ENCODE assay signal across 8 mouse cellular contexts in genomic region chr17:12858072-12858471, GRCm38 (mm10). TPM values are rescaled to one million over a fixed set of nuclear protein-coding genes. Genes with fewer than 3 reads are reported as not detected.
DNase-seq lines count a peak whose midpoint lies in the region; ATAC-seq and TF ChIP-seq lines count a peak whose summit lies in the region.

No protein-coding gene starts in this region.

- H3K9me3 ChIP-seq in forebrain, embryonic 14.5 days (replicated peaks; ENCODE audit: control insufficient read depth, low read length), result no peaks in the 10 kb centered on the region
- no peaks in the 10 kb centered on the region for H3K9me3 ChIP-seq in forebrain, embryonic 11.5 days (ENCODE audit: control insufficient read depth, low read length)
- H3K9me3 ChIP-seq in liver, postnatal 0 days (ENCODE audit: low read length), result no peaks in the 10 kb centered on the region
- no peaks in the 10 kb centered on the region for H3K9me3 ChIP-seq in liver, embryonic 11.5 days (ENCODE audit: control insufficient read depth, low read length)
- no peaks in the 10 kb centered on the region for H3K9me3 ChIP-seq in stomach, postnatal 0 days (ENCODE audit: control insufficient read depth, low read length)

- H3K4me1 ChIP-seq in forebrain, embryonic 14.5 days (ENCODE audit: control insufficient read depth, insufficient read depth, low read length), result no peaks in the 10 kb centered on the region
- H3K4me1 ChIP-seq in forebrain, embryonic 11.5 days (replicated peaks; ENCODE audit: control insufficient read depth, insufficient read depth, low read length), result no peaks in the 10 kb centered on the region
- no peaks in the 10 kb centered on the region for H3K4me1 ChIP-seq in liver, postnatal 0 days (ENCODE audit: insufficient read depth)
- H3K4me1 ChIP-seq in liver, embryonic 11.5 days (replicated peaks; ENCODE audit: control insufficient read depth, insufficient read depth, low read length), result no peaks in the 10 kb centered on the region
- no peaks in the 10 kb centered on the region for H3K4me1 ChIP-seq in stomach, postnatal 0 days (replicated peaks; ENCODE audit: control insufficient read depth, insufficient read depth)

- H3K36me3 ChIP-seq in forebrain, embryonic 14.5 days (ENCODE audit: control insufficient read depth, insufficient read depth, low read length), result no peaks in the 10 kb centered on the region
- no peaks in the 10 kb centered on the region for H3K36me3 ChIP-seq in forebrain, embryonic 11.5 days (ENCODE audit: control insufficient read depth, insufficient read depth, low read length)
- H3K36me3 ChIP-seq in liver, postnatal 0 days (replicated peaks; ENCODE audit: insufficient read depth, low read length), result no peaks in the 10 kb centered on the region
- no peaks in the 10 kb centered on the region for H3K36me3 ChIP-seq in liver, embryonic 11.5 days (ENCODE audit: control insufficient read depth, insufficient read depth, low read length)
- no peaks in the 10 kb centered on the region for H3K36me3 ChIP-seq in stomach, postnatal 0 days (ENCODE audit: control insufficient read depth, insufficient read depth, low read length)

- peak; percentile 39; the same call in 1 of the 2 replicates for TF ChIP-seq CTCF in liver, postnatal 0 days (IDR thresholded peaks at IDR 0.05; ENCODE audit: low read depth)
- TF ChIP-seq CTCF in brain, embryonic 14.5 days (IDR thresholded peaks at IDR 0.05; ENCODE audit: borderline replicate concordance, extremely low read depth, insufficient read depth, insufficient read length), result peak; percentile 14; the same call in 1 of the 2 replicates
- TF ChIP-seq CTCF in stomach, postnatal 0 days (IDR thresholded peaks at IDR 0.05; ENCODE audit: low read depth), result peak; percentile 66

- H3K27me3 ChIP-seq in forebrain, embryonic 14.5 days (replicated peaks; ENCODE audit: control insufficient read depth, insufficient read depth, low read length), result no peaks in the 10 kb centered on the region
- H3K27me3 ChIP-seq in forebrain, embryonic 11.5 days (ENCODE audit: control insufficient read depth, insufficient read depth, low read length), result no peaks in the 10 kb centered on the region
- H3K27me3 ChIP-seq in liver, postnatal 0 days (ENCODE audit: insufficient read depth, low read length), result no peaks in the 10 kb centered on the region
- H3K27me3 ChIP-seq in liver, embryonic 11.5 days (replicated peaks; ENCODE audit: control insufficient read depth, insufficient read depth, low read length), result no peaks in the 10 kb centered on the region
- no peaks in the 10 kb centered on the region for H3K27me3 ChIP-seq in stomach, postnatal 0 days (ENCODE audit: control insufficient read depth, insufficient read depth, low read length)

- H3K9ac ChIP-seq in forebrain, embryonic 14.5 days (ENCODE audit: low read length), result no peak overlapping the region
- H3K9ac ChIP-seq in forebrain, embryonic 11.5 days (ENCODE audit: low read length), result no peak overlapping the region
- no peak overlapping the region for H3K9ac ChIP-seq in liver, postnatal 0 days (replicated peaks)
- H3K9ac ChIP-seq in liver, embryonic 11.5 days (ENCODE audit: low read depth, low read length), result no peak overlapping the region
- H3K9ac ChIP-seq in stomach, postnatal 0 days (ENCODE audit: low read length), result no peak overlapping the region

- ATAC-seq in forebrain, embryonic 14.5 days, result no peak
- ATAC-seq in forebrain, embryonic 11.5 days (replicated peaks; ENCODE audit: low FRiP score), result no peak
- ATAC-seq in liver, postnatal 0 days, result no peak
- no peak for ATAC-seq in liver, embryonic 11.5 days (replicated peaks; ENCODE audit: low FRiP score)
- no peak for ATAC-seq in stomach, postnatal 0 days (ENCODE audit: low FRiP score, low TSS enrichment)

- 42% methylated on average over 4 of the region's 4 CpGs for WGBS in forebrain, embryonic 14.5 days
- WGBS in forebrain, embryonic 11.5 days, result 49% methylated on average over 4 of the region's 4 CpGs
- 34% methylated on average over 4 of the region's 4 CpGs for WGBS in liver, postnatal 0 days (ENCODE audit: insufficient replicate concordance)
- 39% methylated on average over 4 of the region's 4 CpGs for WGBS in liver, embryonic 11.5 days
- WGBS in stomach, postnatal 0 days, result 48% methylated on average over 4 of the region's 4 CpGs

- TF ChIP-seq POLR2A in brain, embryonic 14.5 days (IDR thresholded peaks at IDR 0.05; ENCODE audit: borderline replicate concordance, extremely low read depth, insufficient read depth, insufficient read length, poor library complexity, severe bottlenecking), result no peak

- TF ChIP-seq EP300 in liver, postnatal 0 days (IDR thresholded peaks at IDR 0.05; ENCODE audit: low read depth), result no peak
- TF ChIP-seq EP300 in stomach, postnatal 0 days (optimal IDR thresholded peaks at IDR 0.05), result no peak

- H3K4me2 ChIP-seq in forebrain, embryonic 14.5 days (ENCODE audit: low read length), result no peak overlapping the region
- no peak overlapping the region for H3K4me2 ChIP-seq in forebrain, embryonic 11.5 days (ENCODE audit: low read depth, low read length, severe bottlenecking)
- no peak overlapping the region for H3K4me2 ChIP-seq in liver, postnatal 0 days (ENCODE audit: low read depth, low read length)
- no peak overlapping the region for H3K4me2 ChIP-seq in liver, embryonic 11.5 days
- no peak overlapping the region for H3K4me2 ChIP-seq in stomach, postnatal 0 days (replicated peaks; ENCODE audit: low read depth)

- DNase-seq in forebrain, embryonic 14.5 days (ENCODE audit: low spot score), result peak; percentile 40
- DNase-seq in forebrain, embryonic 11.5 days (ENCODE audit: low spot score), result no peak
- no peak for DNase-seq in liver, postnatal 0 days
- no peak for DNase-seq in liver, embryonic 11.5 days (ENCODE audit: low spot score)
- no peak for DNase-seq in brain, embryonic 14.5 days (ENCODE audit: low read depth)
- DNase-seq in stomach, postnatal 0 days (ENCODE audit: low spot score), result no peak
- no peak for DNase-seq in testis, postnatal 14 days (ENCODE audit: low spot score)
- no peak for DNase-seq in urinary bladder, postnatal 36 days (ENCODE audit: low spot score in 2 of 2)

- no peak overlapping the region for H3K4me3 ChIP-seq in forebrain, embryonic 14.5 days (ENCODE audit: low read depth, low read length)
- H3K4me3 ChIP-seq in forebrain, embryonic 11.5 days (ENCODE audit: low read depth, low read length), result no peak overlapping the region
- no peak overlapping the region for H3K4me3 ChIP-seq in liver, postnatal 0 days (ENCODE audit: low read depth, low read length)
- H3K4me3 ChIP-seq in liver, embryonic 11.5 days (ENCODE audit: low read depth, low read length), result no peak overlapping the region
- no peak overlapping the region for H3K4me3 ChIP-seq in stomach, postnatal 0 days (ENCODE audit: low read depth, low read length)

- no peak overlapping the region for H3K27ac ChIP-seq in forebrain, embryonic 14.5 days (ENCODE audit: low read depth, low read length)
- no peak overlapping the region for H3K27ac ChIP-seq in forebrain, embryonic 11.5 days (ENCODE audit: low read depth, low read length)
- no peak overlapping the region for H3K27ac ChIP-seq in liver, postnatal 0 days (ENCODE audit: low read depth)
- no peak overlapping the region for H3K27ac ChIP-seq in liver, embryonic 11.5 days (ENCODE audit: low read depth, low read length)
- no peak overlapping the region for H3K27ac ChIP-seq in stomach, postnatal 0 days (replicated peaks)

RNA-seq across cellular contexts. Expression of gene Mas1, which starts 9.9 kb away (rescaled TPM):
- 0.43 TPM in 1 of 2 replicates, not detected in the other for polyA plus RNA-seq in forebrain, embryonic 14.5 days (2014; fragmentation: Nextera tagmentation; extraction: Ambion mirVana)
- 0.29 TPM in 1 of 2 replicates, not detected in the other for polyA plus RNA-seq in forebrain, embryonic 11.5 days (2014; fragmentation: Nextera tagmentation; extraction: Ambion mirVana)
- 0.12 and 0.28 TPM in 2 replicates for polyA plus RNA-seq in liver, postnatal 0 days (2015; fragmentation: Nextera tagmentation; extraction: Ambion mirVana)
- 0.25 and 0.36 TPM in 2 replicates for polyA plus RNA-seq in liver, embryonic 11.5 days (2014; fragmentation: Nextera tagmentation; extraction: Ambion mirVana)
- polyA plus RNA-seq in brain, embryonic 14.5 days (2012; rRNA removed), result 0.07 and 0.08 TPM in 2 replicates
- 0.12 and 0.21 TPM in 2 replicates for polyA plus RNA-seq in stomach, postnatal 0 days (2015; fragmentation: Nextera tagmentation; extraction: Ambion mirVana)

RNA-seq across cellular contexts. Expression of gene Mrgprh, which starts 17.8 kb away (rescaled TPM):
- polyA plus RNA-seq in forebrain, embryonic 14.5 days (2014; fragmentation: Nextera tagmentation; extraction: Ambion mirVana), result not detected in 2 replicates
- not detected in 2 replicates for polyA plus RNA-seq in forebrain, embryonic 11.5 days (2014; fragmentation: Nextera tagmentation; extraction: Ambion mirVana)
- polyA plus RNA-seq in liver, postnatal 0 days (2015; fragmentation: Nextera tagmentation; extraction: Ambion mirVana), result not detected in 2 replicates
- polyA plus RNA-seq in liver, embryonic 11.5 days (2014; fragmentation: Nextera tagmentation; extraction: Ambion mirVana), result not detected in 2 replicates
- polyA plus RNA-seq in brain, embryonic 14.5 days (2012; rRNA removed), result 0.05 TPM in 1 of 2 replicates, not detected in the other
- not detected in 2 replicates for polyA plus RNA-seq in stomach, postnatal 0 days (2015; fragmentation: Nextera tagmentation; extraction: Ambion mirVana)

RNA-seq across cellular contexts. Expression of gene Pnldc1, which starts 52.0 kb away (rescaled TPM):
- 1.5 and 2.2 TPM in 2 replicates for polyA plus RNA-seq in forebrain, embryonic 14.5 days (2014; fragmentation: Nextera tagmentation; extraction: Ambion mirVana)
- polyA plus RNA-seq in forebrain, embryonic 11.5 days (2014; fragmentation: Nextera tagmentation; extraction: Ambion mirVana), result 1.8 and 2.3 TPM in 2 replicates
- polyA plus RNA-seq in liver, postnatal 0 days (2015; fragmentation: Nextera tagmentation; extraction: Ambion mirVana), result 0.47 and 0.95 TPM in 2 replicates
- 1.8 and 1.9 TPM in 2 replicates for polyA plus RNA-seq in liver, embryonic 11.5 days (2014; fragmentation: Nextera tagmentation; extraction: Ambion mirVana)
- 4.0 and 5.3 TPM in 2 replicates for polyA plus RNA-seq in brain, embryonic 14.5 days (2012; rRNA removed)
- 0.45 and 0.63 TPM in 2 replicates for polyA plus RNA-seq in stomach, postnatal 0 days (2015; fragmentation: Nextera tagmentation; extraction: Ambion mirVana)

RNA-seq across cellular contexts. Expression of gene Tcp1, which starts 57.4 kb away (rescaled TPM):
- 462 and 494 TPM in 2 replicates for polyA plus RNA-seq in forebrain, embryonic 14.5 days (2014; fragmentation: Nextera tagmentation; extraction: Ambion mirVana)
- polyA plus RNA-seq in forebrain, embryonic 11.5 days (2014; fragmentation: Nextera tagmentation; extraction: Ambion mirVana), result 497 and 535 TPM in 2 replicates
- 136 TPM in 2 replicates for polyA plus RNA-seq in liver, postnatal 0 days (2015; fragmentation: Nextera tagmentation; extraction: Ambion mirVana)
- 549 and 610 TPM in 2 replicates for polyA plus RNA-seq in liver, embryonic 11.5 days (2014; fragmentation: Nextera tagmentation; extraction: Ambion mirVana)
- polyA plus RNA-seq in brain, embryonic 14.5 days (2012; rRNA removed), result 187 and 246 TPM in 2 replicates
- 225 and 240 TPM in 2 replicates for polyA plus RNA-seq in stomach, postnatal 0 days (2015; fragmentation: Nextera tagmentation; extraction: Ambion mirVana)

RNA-seq across cellular contexts. Expression of gene Mrpl18, which starts 58.1 kb away (rescaled TPM):
- polyA plus RNA-seq in forebrain, embryonic 14.5 days (2014; fragmentation: Nextera tagmentation; extraction: Ambion mirVana), result 113 and 128 TPM in 2 replicates
- 172 and 187 TPM in 2 replicates for polyA plus RNA-seq in forebrain, embryonic 11.5 days (2014; fragmentation: Nextera tagmentation; extraction: Ambion mirVana)
- polyA plus RNA-seq in liver, postnatal 0 days (2015; fragmentation: Nextera tagmentation; extraction: Ambion mirVana), result 72.2 and 81.0 TPM in 2 replicates
- 256 and 263 TPM in 2 replicates for polyA plus RNA-seq in liver, embryonic 11.5 days (2014; fragmentation: Nextera tagmentation; extraction: Ambion mirVana)
- polyA plus RNA-seq in brain, embryonic 14.5 days (2012; rRNA removed), result 56.8 and 58.2 TPM in 2 replicates
- 93.7 and 101 TPM in 2 replicates for polyA plus RNA-seq in stomach, postnatal 0 days (2015; fragmentation: Nextera tagmentation; extraction: Ambion mirVana)

Comparison
In these comparisons a context has a peak if more than half of its experiments do, and no peak if none do; other contexts are left out.
1. CTCF ChIP-seq: peak in every context shown above with its lines; median percentile 66 in stomach, postnatal 0 days; 39 in liver, postnatal 0 days; 14 in brain, embryonic 14.5 days.